Mouse (Mus musculus): ENCODE data around the gene 1110051M20Rik.
A peak's percentile ranks its signal among the peaks of the same experiment; 100 is the strongest.
"Not testable (repeated sequence)": the region's sequence is repeated elsewhere in the genome, so short reads cannot be mapped to it uniquely, and the experiment has no call there.

1110051M20Rik gene

DNA sequence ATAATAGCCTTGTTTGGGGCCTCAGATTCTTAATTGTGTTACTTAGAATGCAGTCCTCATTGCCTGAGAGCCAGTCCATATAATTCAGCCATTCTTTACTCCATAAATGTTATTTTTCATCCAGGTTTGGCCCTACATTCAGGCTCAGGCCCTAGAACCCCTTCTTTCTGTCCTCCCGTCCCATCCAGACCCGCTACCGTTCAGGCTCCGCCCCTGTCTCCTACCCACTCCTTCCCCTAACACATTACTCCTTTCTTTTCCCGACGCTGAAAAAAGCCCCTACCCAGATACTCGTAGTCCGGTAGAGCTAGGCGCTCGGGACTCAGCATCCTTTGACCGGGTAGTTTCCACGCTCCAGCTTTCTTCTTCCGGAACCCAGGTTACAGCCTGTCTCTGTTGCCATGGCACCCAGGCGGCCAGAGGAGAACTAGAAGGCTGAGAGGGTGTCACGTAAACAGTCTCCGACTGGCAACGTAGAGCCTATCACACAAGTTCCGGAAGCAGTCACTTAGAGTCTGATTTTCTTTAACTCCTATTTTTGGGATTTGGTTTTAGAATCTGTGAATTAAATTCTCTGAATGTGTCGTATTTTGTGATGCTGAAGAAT, at the start of gene 1110051M20Rik:
1110051M20Rik (minus strand) TSS at position 419 of the 607 bp plus-strand sequence.
- DNase-seq (ENCODE audit: extremely low spot score, low read depth, low spot score) = peak; percentile 95

GRCm38 (mm10) chr2:91493981-91494380, 49.5 kb upstream of the 1110051M20Rik start:
- DNase-seq (ENCODE audit: extremely low spot score, low read depth, low spot score) = no peak

GRCm38 (mm10) chr2:91492071-91492635, 47.6 kb upstream of the 1110051M20Rik start:
- no peak for DNase-seq (ENCODE audit: extremely low spot score, low read depth, low spot score)

DNA sequence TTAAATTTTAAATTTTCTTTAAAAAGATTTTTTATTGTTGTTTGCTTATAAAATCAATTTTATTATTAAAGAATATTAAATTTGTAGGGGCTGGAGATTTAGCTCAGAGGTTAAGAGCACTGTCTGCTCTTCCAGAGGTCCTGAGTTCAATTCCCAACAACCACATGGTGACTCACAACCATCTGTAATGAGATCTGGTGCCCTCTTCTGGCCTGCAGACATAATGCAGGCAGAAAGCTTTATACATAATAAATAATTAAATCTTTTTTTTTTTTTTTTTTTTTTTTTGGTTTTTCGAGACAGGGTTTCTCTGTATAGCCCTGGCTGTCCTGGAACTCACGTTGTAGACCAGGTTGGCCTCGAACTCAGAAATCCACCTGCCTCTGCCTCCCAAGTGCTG, 42.8 kb upstream of the 1110051M20Rik start:
- DNase-seq (ENCODE audit: extremely low spot score, low read depth, low spot score) = not testable (repeated sequence)

DNA sequence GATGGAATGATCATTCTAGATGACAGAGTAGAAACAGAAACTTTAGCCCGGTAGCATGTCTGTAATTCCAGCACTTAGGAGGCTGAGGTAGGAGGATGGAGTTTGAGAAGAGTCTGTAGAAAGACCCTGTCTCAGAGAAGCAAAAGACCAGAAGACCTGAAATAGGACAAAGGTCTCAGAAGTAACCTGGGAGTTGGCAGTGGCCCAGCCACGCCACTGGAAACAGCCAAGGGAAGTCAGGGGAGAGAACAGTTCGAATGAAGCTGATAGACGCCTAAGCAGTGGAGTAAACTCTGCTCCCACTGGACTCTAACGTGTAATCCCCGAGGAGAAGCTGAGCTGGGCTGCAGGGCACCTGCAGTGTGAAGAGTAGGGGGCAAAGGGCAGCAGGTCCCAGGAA, 40.8 kb upstream of the 1110051M20Rik start:
- no peak for DNase-seq (ENCODE audit: extremely low spot score, low read depth, low spot score)

- no peak for DNase-seq (ENCODE audit: extremely low spot score, low read depth, low spot score)
Measured at GRCm38 (mm10) chr2:91484698-91485097, 40.2 kb upstream of the 1110051M20Rik start.

GRCm38 (mm10) chr2:91480805-91481514, 36.5 kb upstream of the 1110051M20Rik start:
- peak; percentile 75 for DNase-seq (ENCODE audit: extremely low spot score, low read depth, low spot score)

DNA sequence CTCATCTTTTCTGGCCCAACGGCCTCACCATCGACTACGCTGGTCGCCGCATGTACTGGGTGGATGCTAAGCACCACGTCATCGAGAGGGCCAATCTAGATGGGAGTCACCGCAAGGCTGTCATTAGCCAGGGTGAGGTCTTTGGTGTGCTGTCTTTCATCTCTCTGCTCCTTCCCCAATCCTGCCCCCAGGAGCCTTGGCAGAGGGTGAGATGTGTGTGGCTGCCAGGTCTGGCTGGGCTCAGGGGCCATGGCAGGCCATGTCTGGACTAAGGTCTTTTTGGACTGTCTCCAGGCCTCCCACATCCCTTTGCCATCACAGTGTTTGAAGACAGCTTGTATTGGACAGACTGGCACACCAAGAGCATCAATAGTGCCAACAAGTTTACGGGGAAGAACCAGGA, 35.9 kb upstream of the 1110051M20Rik start:
- DNase-seq (ENCODE audit: extremely low spot score, low read depth, low spot score) = no peak

DNA sequence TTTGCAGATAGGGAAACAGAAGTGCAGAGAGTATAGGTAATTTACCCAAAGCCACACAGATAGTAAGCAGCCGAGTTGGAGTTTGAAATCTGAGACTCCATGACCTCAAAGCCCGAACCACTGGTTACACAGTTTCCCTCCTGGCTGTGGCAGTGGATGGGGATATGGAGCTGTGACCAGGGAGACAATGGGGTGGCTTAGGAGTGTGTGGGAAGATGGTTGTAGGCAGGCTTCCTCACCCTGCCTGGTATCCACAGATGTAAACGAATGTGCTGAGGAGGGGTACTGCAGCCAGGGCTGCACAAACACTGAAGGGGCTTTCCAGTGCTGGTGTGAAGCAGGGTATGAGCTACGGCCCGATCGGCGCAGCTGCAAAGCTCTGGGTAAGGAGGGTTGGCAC, 32.3 kb upstream of the 1110051M20Rik start:
- no peak for DNase-seq (ENCODE audit: extremely low spot score, low read depth, low spot score)

DNA sequence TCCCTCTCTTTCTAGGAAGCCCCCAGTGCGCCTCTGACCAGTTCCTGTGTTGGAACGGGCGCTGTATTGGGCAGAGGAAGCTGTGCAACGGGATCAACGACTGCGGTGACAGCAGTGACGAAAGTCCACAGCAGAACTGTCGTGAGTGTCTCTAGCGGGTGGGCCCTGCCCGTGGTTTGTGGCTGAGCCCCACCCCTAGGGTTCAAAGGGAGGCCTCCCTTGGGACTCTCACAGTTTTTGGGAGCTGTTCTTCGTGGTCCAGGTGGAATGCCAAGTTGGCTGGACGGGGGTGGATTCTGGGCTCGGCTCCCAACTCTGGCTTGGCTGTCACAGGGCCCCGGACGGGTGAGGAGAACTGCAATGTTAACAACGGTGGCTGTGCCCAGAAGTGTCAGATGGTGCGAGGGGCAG, 31.8 kb upstream of the 1110051M20Rik start:
- no peak for DNase-seq (ENCODE audit: extremely low spot score, low read depth, low spot score)

DNA sequence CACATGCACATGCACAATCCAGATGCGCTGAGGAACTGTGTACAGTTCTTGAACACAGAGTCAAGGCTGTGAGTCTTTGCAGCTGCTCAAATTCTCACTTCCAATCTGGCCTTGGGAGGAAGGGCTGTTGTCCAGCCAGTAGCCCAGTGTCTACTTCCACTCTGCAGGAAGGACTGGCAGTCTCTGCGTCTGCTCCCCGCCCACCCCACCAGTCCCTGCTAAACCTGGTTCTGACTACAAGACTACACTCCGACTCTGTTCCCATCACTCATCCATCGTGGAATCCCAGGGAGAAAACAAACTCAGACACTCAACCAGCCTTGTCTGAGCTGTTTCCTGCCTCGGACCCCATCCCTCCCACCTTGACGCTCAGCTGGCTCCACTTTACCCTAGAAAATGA, 31.3 kb upstream of the 1110051M20Rik start:
- no peak for DNase-seq (ENCODE audit: extremely low spot score, low read depth, low spot score)

DNA sequence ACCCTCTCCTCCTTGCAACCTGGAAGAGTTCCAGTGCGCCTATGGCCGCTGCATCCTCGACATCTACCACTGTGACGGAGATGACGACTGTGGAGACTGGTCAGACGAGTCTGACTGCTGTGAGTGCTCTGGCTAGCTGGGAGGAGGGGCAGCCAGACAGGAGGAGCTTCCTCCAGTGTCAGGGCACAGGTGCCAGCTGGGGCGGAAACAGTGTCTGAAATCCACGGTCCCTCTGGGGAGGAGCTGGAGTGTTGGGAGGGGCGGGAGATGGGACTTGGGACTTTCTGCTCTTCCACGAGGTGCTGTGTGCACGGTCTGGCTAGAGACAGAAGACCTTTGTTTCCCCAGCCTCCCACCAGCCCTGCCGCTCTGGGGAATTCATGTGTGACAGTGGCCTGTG, 29.9 kb upstream of the 1110051M20Rik start:
- DNase-seq (ENCODE audit: extremely low spot score, low read depth, low spot score) = no peak

DNA sequence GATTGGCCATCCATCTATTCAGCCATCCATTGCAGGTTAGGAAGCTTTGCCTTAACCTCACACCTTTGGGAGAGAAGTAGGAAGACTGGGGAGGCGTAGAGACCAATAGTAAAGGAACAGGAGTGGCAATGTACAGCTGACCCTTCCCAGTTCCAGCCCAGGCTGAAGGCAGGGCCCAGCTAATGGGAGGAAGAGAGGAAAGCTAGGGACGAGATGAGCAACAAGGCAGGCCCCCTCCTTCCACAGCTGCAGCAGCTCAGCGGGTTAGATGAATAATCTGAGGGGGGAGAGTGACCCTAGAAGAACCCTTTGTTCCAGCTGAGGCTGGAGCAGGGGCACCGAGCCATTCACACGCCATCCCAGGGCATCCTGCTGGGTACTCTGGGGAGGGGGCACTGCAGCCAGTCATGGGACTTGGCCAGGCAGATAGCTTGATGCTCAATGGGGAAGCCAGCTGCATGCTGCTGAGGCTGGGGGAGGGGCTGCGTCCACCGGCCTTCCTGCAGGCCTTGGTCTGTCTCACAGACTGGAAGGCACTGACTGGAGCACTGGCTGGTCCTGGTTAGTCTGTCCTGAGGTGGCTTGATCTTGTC, 25.6 kb upstream of the 1110051M20Rik start:
- no peak for DNase-seq (ENCODE audit: extremely low spot score, low read depth, low spot score)

GRCm38 (mm10) chr2:91467613-91468012, 23.1 kb upstream of the 1110051M20Rik start:
- no peak for DNase-seq (ENCODE audit: extremely low spot score, low read depth, low spot score)

DNA sequence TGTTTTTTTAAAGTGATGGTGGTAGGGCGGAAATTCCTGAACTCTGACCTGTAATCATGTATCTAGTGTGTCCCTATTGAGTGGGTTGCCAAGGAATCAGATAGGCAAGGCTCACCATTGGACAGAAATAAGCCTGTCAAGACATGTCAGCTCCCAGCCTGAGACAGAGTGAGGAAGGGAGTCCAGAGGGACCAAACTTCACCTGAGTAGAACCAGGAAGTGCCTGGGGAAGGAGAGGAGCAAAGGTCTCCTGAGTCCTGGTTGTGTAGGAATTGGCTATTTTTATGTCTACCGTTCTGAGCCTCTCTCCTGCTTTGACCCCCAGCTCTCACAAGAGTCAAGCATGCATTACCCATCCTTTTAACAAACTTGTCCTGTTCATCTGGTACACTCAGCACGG, 21.4 kb upstream of the 1110051M20Rik start:
- DNase-seq (ENCODE audit: extremely low spot score, low read depth, low spot score) = no peak

- DNase-seq (ENCODE audit: extremely low spot score, low read depth, low spot score) = no peak
Measured at GRCm38 (mm10) chr2:91462681-91463080, 18.2 kb upstream of the 1110051M20Rik start.

DNA sequence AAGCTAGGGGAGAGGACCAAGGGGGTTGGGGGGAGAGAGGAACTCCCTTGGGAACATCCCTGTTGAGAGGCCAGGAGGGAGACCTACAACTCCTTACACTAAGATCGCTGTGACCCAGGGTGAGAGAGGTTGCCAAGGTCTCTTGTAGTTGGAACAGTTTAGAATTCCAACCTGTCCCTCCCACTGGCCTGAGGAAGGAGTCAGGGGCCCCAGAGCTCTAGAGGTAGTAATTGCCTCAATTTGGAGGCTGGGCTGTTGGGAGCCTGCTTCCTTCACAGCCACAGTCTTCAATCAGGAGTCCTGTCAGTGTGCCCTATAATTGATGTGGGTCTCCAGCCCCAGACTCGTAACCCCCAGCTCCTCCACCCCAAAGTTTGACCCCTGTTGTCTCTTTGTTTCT, 17.7 kb upstream of the 1110051M20Rik start:
- no peak for DNase-seq (ENCODE audit: extremely low spot score, low read depth, low spot score)

DNA sequence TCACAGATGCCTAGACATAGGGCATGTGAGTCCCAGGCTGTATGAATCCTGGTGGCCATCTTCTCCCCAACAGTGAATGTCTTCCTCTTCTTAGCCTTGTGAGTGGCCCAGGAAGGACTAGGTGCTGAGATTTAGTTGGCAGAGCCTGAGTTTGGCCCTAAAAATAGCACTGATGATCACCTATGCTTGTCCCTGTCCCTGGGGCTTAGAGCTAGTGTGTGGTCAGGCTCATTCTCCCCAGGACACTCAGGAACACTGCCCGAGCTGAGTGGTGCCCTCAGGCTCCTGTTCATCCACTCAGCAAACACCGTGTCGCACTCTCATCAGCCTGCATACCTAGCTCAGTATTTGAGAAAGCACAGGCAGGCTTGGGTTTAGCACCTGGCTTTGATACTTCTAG, 16.8 kb upstream of the 1110051M20Rik start:
- DNase-seq (ENCODE audit: extremely low spot score, low read depth, low spot score) = no peak

- no peak for DNase-seq (ENCODE audit: extremely low spot score, low read depth, low spot score)
Measured at GRCm38 (mm10) chr2:91460771-91461170, 16.3 kb upstream of the 1110051M20Rik start.

DNA sequence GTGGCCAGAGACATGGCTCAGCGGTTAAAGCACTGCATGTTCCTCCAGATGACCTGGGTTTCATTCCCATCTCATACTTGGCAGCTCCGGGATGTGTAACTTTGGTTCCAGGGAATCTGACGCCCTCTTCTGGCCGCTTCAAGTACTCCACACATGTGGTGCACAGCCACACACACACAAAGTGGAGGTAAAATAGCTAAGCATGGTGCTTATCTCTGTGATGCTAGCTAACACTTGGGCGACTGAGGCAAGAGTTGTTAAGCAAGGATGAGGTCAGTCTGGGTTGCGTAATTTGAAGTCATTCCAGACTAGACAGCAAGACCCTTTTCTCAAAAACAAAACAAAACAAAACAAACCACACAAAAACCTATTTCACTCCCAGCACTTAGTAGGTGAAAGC, 15.6 kb upstream of the 1110051M20Rik start:
- DNase-seq (ENCODE audit: extremely low spot score, low read depth, low spot score) = no peak

- no peak for DNase-seq (ENCODE audit: extremely low spot score, low read depth, low spot score)
Measured at GRCm38 (mm10) chr2:91458673-91459391, 14.3 kb upstream of the 1110051M20Rik start.
